Mouse (Mus musculus) testis, adult 2 months (tissue): Measurements from ENCODE around the gene Pawr.

Experiments
- CTCF ChIP-seq: fragments of 200-500 bp; IDR thresholded peaks from 2 replicates; pipeline ENCODE4 v1.5.1; 2012; ENCODE audit warnings: low read depth, mild to moderate bottlenecking, inconsistent platforms, low read length, moderate library complexity; ENCODE audit not compliant: control insufficient read depth, insufficient read depth, insufficient replicate concordance
- POLR2A ChIP-seq: fragments of 200-500 bp; IDR thresholded peaks from 2 replicates; pipeline ENCODE4 v1.6.1; 2012; ENCODE audit warnings: low read depth, mild to moderate bottlenecking, inconsistent platforms, low read length, moderate library complexity; ENCODE audit not compliant: control insufficient read depth

- TF ChIP-seq POLR2A, result no peak
- TF ChIP-seq CTCF, result no peak
Measured at GRCm38 (mm10) chr10:108455883-108456282, 124.0 kb downstream of the Pawr start.
